Mouse (Mus musculus) brain, embryonic 14.5 days (tissue): Measurements from ENCODE around the gene Hdgf.

Experiments
- CTCF ChIP-seq: fragments of 200-500 bp; IDR thresholded peaks from 2 replicates; pipeline ENCODE4 v1.5.1; 2012; ENCODE audit warnings: inconsistent platforms, mild to moderate bottlenecking, moderate library complexity, borderline replicate concordance; ENCODE audit not compliant: insufficient read depth, insufficient read length; ENCODE audit errors: extremely low read depth
- POLR2A ChIP-seq: fragments of 200-500 bp; IDR thresholded peaks from 2 replicates; pipeline ENCODE4 v1.6.1; 2012; ENCODE audit warnings: mild to moderate bottlenecking, inconsistent platforms, borderline replicate concordance; ENCODE audit not compliant: poor library complexity, insufficient read depth, insufficient read length, severe bottlenecking; ENCODE audit errors: extremely low read depth

GRCm38 (mm10) chr3:87906601-87906980, 470 bp downstream of the Hdgf start:
- TF ChIP-seq POLR2A (peak; percentile 21; the same call in 1 of the 2 replicates), CTCF (no peak)
